Mouse (Mus musculus) lung, embryonic 16.5 days (tissue): ENCODE results near the gene Ccdc9b. TPM values are rescaled to one million over a fixed set of nuclear protein-coding genes. Genes with fewer than 3 reads are reported as not detected.
A peak's percentile ranks its signal among the peaks of the same experiment; 100 is the strongest.

Experiments
- ATAC-seq: fragments of 200-750 bp; cut with Nextera tagmentation; 2 replicates; pipeline ENCODE4 v1.8.0; 2017; ENCODE audit warnings: low read depth, mild to moderate bottlenecking, moderate library complexity
- H3K27ac ChIP-seq: fragments of 300-500 bp; sonication (generic); 2 replicates; pipeline ENCODE4 v1.5.1; 2014; ENCODE audit warnings: mild to moderate bottlenecking, control low read depth, low read length
- H3K27me3 ChIP-seq: fragments of 300-500 bp; sonication (generic); 2 replicates; pipeline ENCODE4 v1.6.1; 2014; ENCODE audit warnings: low read depth, low read length, mixed read lengths; ENCODE audit not compliant: control insufficient read depth, insufficient read depth
- H3K36me3 ChIP-seq: fragments of 300-500 bp; sonication (generic); 2 replicates; pipeline ENCODE4 v1.6.1; 2014; ENCODE audit warnings: low read length; ENCODE audit not compliant: control insufficient read depth, insufficient read depth
- H3K4me1 ChIP-seq: fragments of 300-500 bp; sonication (generic); replicated peaks from 2 replicates; pipeline ENCODE4 v1.6.1; 2014; ENCODE audit warnings: low read length, mixed read lengths; ENCODE audit not compliant: control insufficient read depth, insufficient read depth
- H3K4me2 ChIP-seq: fragments of 300-500 bp; sonication (generic); 2 replicates; pipeline ENCODE4 v1.6.1; 2014; ENCODE audit warnings: low read depth, low read length, control low read depth
- H3K4me3 ChIP-seq: fragments of 300-500 bp; sonication (generic); 2 replicates; pipeline ENCODE4 v1.5.1; 2014; ENCODE audit warnings: mild to moderate bottlenecking, low read length, control low read depth
- H3K9ac ChIP-seq: fragments of 300-500 bp; sonication (generic); 2 replicates; pipeline ENCODE4 v1.6.1; 2014; ENCODE audit warnings: low read length, control low read depth
- H3K9me3 ChIP-seq: fragments of 300-500 bp; sonication (generic); 2 replicates; pipeline ENCODE4 v1.6.1; 2016; ENCODE audit warnings: low read length; ENCODE audit not compliant: control insufficient read depth
- WGBS: fragments of 180-500 bp; shearing (Covaris S2); extraction: QIAGEN DNeasy Blood & Tissue Kit; methylation state at CpG from one replicate; pipeline ENCODE4 v1.1.7; 2014; 5-methylcytosine and 5-hydroxymethylcytosine counted together
- polyA plus RNA-seq: library from polyadenylated mRNA; unstranded; fragments of >200 nt; fragmentation: Nextera tagmentation; extraction: Ambion mirVana; gene quantifications from 2 replicates; pipeline ENCODE4 v1.2.1, GENCODE M21; 2015

The Ccdc9b gene
- polyA plus RNA-seq, 1 experiment from 2014 or later = 1.3 TPM

GRCm38 (mm10) chr2:118745915-118746901 lies 16.3 kb downstream of the Ccdc9b start:
- H3K4me1 ChIP-seq = peaks cover 31% of the 10 kb centered on the region
- peak overlapping the region; percentile 40 for H3K27ac ChIP-seq
- WGBS = under 1% methylated on average over 76 of the region's 113 CpGs
- no peaks in the 10 kb centered on the region for H3K9me3 ChIP-seq
- H3K36me3 ChIP-seq = no peaks in the 10 kb centered on the region
- ATAC-seq = peak; percentile 45
- H3K4me3 ChIP-seq = peak overlapping the region; percentile 82
- peak overlapping the region; percentile 77 for H3K4me2 ChIP-seq
- peak overlapping the region; percentile 84 for H3K9ac ChIP-seq
- H3K27me3 ChIP-seq = peaks cover 6% of the 10 kb centered on the region

- Histone ChIP-seq H3K9me3 (no peaks in the 10 kb centered on the region), H3K27me3 (peaks cover 6% of the 10 kb centered on the region), H3K9ac (peak within 1 kb of the TSS; percentile 84), H3K4me2 (peak within 1 kb of the TSS; percentile 77), H3K4me3 (peak within 1 kb of the TSS; percentile 82), H3K4me1 (peaks cover 27% of the 10 kb centered on the region), H3K27ac (peak within 1 kb of the TSS; percentile 40), H3K36me3 (no peaks in the 10 kb centered on the region)
- peak; percentile 95 for ATAC-seq
- WGBS = under 1% methylated on average over 44 of the region's 57 CpGs
These were observed 17.1 kb downstream of the Ccdc9b start, which contains the start of gene Inafm2 for GRCm38 (mm10) chr2:118745232-118745884. TSS of gene Inafm2 (plus strand) at chr2:118745758.

- no peak for ATAC-seq
- H3K9ac ChIP-seq = peak overlapping the region; percentile 84; the same call in 1 of the 2 replicates
- H3K36me3 ChIP-seq = no peaks in the 10 kb centered on the region
- no peak overlapping the region; the same call in 1 of the 2 replicates for H3K4me3 ChIP-seq
- peaks cover 6% of the 10 kb centered on the region for H3K27me3 ChIP-seq
- peaks cover 20% of the 10 kb centered on the region for H3K4me1 ChIP-seq
- H3K4me2 ChIP-seq = peak overlapping the region; percentile 77
- H3K9me3 ChIP-seq = no peaks in the 10 kb centered on the region
- WGBS = 9% methylated on average over 7 of the region's 7 CpGs
- H3K27ac ChIP-seq = no peak overlapping the region
These were observed 17.8 kb downstream of the Ccdc9b start for GRCm38 (mm10) chr2:118744621-118745020.

- H3K27me3 ChIP-seq = peaks cover 6% of the 10 kb centered on the region
- H3K4me1 ChIP-seq = peaks cover 17% of the 10 kb centered on the region
- H3K9me3 ChIP-seq = no peaks in the 10 kb centered on the region
- no peak for ATAC-seq
- 21% methylated on average over 8 of the region's 8 CpGs for WGBS
- no peak overlapping the region for H3K27ac ChIP-seq
- H3K36me3 ChIP-seq = no peaks in the 10 kb centered on the region
- no peak overlapping the region for H3K4me3 ChIP-seq
- no peak overlapping the region for H3K4me2 ChIP-seq
- H3K9ac ChIP-seq = no peak overlapping the region
These were observed 19.1 kb downstream of the Ccdc9b start for GRCm38 (mm10) chr2:118743261-118743943.

- H3K36me3 ChIP-seq = no peaks in the 10 kb centered on the region
- no peaks in the 10 kb centered on the region for H3K9me3 ChIP-seq
- no peak for ATAC-seq
- H3K4me3 ChIP-seq = no peak overlapping the region
- no peak overlapping the region for H3K4me2 ChIP-seq
- peaks cover 6% of the 10 kb centered on the region for H3K27me3 ChIP-seq
- WGBS = 56% methylated on average over 9 of the region's 9 CpGs
- peaks cover 7% of the 10 kb centered on the region for H3K4me1 ChIP-seq
- H3K9ac ChIP-seq = no peak overlapping the region
- no peak overlapping the region for H3K27ac ChIP-seq
These were observed 21.3 kb downstream of the Ccdc9b start for GRCm38 (mm10) chr2:118741183-118741582.

GRCm38 (mm10) chr2:118740341-118740740 lies 22.1 kb downstream of the Ccdc9b start:
- Histone ChIP-seq H3K27me3 (peaks cover 8% of the 10 kb centered on the region), H3K27ac (no peak overlapping the region), H3K4me3 (no peak overlapping the region), H3K4me1 (peaks cover 7% of the 10 kb centered on the region), H3K9me3 (no peaks in the 10 kb centered on the region), H3K36me3 (no peaks in the 10 kb centered on the region), H3K9ac (no peak overlapping the region), H3K4me2 (no peak overlapping the region)
- no peak for ATAC-seq
- WGBS = 39% methylated on average over 3 of the region's 3 CpGs

GRCm38 (mm10) chr2:118733341-118733740 lies 29.1 kb downstream of the Ccdc9b start:
- Histone ChIP-seq H3K27ac (no peak overlapping the region), H3K27me3 (peaks cover 15% of the 10 kb centered on the region), H3K4me1 (peaks cover 18% of the 10 kb centered on the region), H3K36me3 (no peaks in the 10 kb centered on the region), H3K4me2 (no peak overlapping the region), H3K9me3 (no peaks in the 10 kb centered on the region), H3K9ac (no peak overlapping the region), H3K4me3 (no peak overlapping the region)
- ATAC-seq = no peak
- WGBS = 49% methylated on average over 5 of the region's 5 CpGs

GRCm38 (mm10) chr2:118731981-118732380 lies 30.5 kb downstream of the Ccdc9b start:
- Histone ChIP-seq H3K4me1 (peaks cover 30% of the 10 kb centered on the region), H3K36me3 (no peaks in the 10 kb centered on the region), H3K27me3 (peaks cover 15% of the 10 kb centered on the region), H3K27ac (no peak overlapping the region), H3K4me2 (no peak overlapping the region), H3K9me3 (no peaks in the 10 kb centered on the region), H3K9ac (no peak overlapping the region), H3K4me3 (no peak overlapping the region)
- ATAC-seq = no peak
- 80% methylated on average over 5 of the region's 5 CpGs for WGBS

GRCm38 (mm10) chr2:118730622-118730915 lies 31.9 kb downstream of the Ccdc9b start:
- Histone ChIP-seq H3K27ac (no peak overlapping the region), H3K4me3 (no peak overlapping the region), H3K9ac (no peak overlapping the region), H3K9me3 (no peaks in the 10 kb centered on the region), H3K27me3 (peaks cover 13% of the 10 kb centered on the region), H3K4me2 (no peak overlapping the region), H3K4me1 (peaks cover 30% of the 10 kb centered on the region), H3K36me3 (no peaks in the 10 kb centered on the region)
- ATAC-seq = peak; percentile 35
- WGBS = 7% methylated on average over 3 of the region's 3 CpGs
